Comparison of ENCODE assay signal across 10 mouse cellular contexts in genomic region chr2:164142021-164142420, GRCm38 (mm10). TPM values are rescaled to one million over a fixed set of nuclear protein-coding genes. Genes with fewer than 3 reads are reported as not detected.
DNase-seq lines count a peak whose midpoint lies in the region; ATAC-seq lines count a peak whose summit lies in the region.
"Had no signal": no experiment of that assay in that cellular context is flagged by ENCODE, and none has a peak within 500 bp of the region (broad histone marks: within the 10 kb centered on the region; RNA-seq: fewer than 3 reads in every experiment).

No protein-coding gene starts in this region.

- no peaks in the 10 kb centered on the region for H3K9me3 ChIP-seq in embryonic facial prominence, embryonic 10.5 days
- no peaks in the 10 kb centered on the region for H3K9me3 ChIP-seq in midbrain, embryonic 11.5 days (ENCODE audit: control insufficient read depth, low read length)
- H3K9me3 ChIP-seq: G1E had no signal

- H3K27ac ChIP-seq in embryonic facial prominence, embryonic 10.5 days (replicated peaks), result peak overlapping the region; percentile 51
- H3K27ac ChIP-seq in midbrain, embryonic 11.5 days (ENCODE audit: low read depth, low read length), result no peak overlapping the region

- H3K27me3 ChIP-seq in embryonic facial prominence, embryonic 10.5 days (replicated peaks; ENCODE audit: low read depth, poor library complexity, severe bottlenecking), result no peaks in the 10 kb centered on the region
- no peaks in the 10 kb centered on the region for H3K27me3 ChIP-seq in midbrain, embryonic 11.5 days (ENCODE audit: control insufficient read depth, insufficient read depth, low read length)

- H3K9ac ChIP-seq in midbrain, embryonic 11.5 days (ENCODE audit: low read length), result no peak overlapping the region

- H3K4me1 ChIP-seq in embryonic facial prominence, embryonic 10.5 days, result peaks cover 20% of the 10 kb centered on the region
- H3K4me1 ChIP-seq in midbrain, embryonic 11.5 days (ENCODE audit: control insufficient read depth, insufficient read depth, low read length), result no peaks in the 10 kb centered on the region

- no peak overlapping the region for H3K4me3 ChIP-seq in embryonic facial prominence, embryonic 10.5 days
- H3K4me3 ChIP-seq in midbrain, embryonic 11.5 days (ENCODE audit: low read depth, low read length), result no peak overlapping the region

- 46% methylated on average over 10 of the region's 10 CpGs for WGBS in embryonic facial prominence, embryonic 10.5 days
- 78% methylated on average over 10 of the region's 10 CpGs for WGBS in midbrain, embryonic 11.5 days

- H3K36me3 ChIP-seq in embryonic facial prominence, embryonic 10.5 days (replicated peaks), result peaks cover 15% of the 10 kb centered on the region; the same call in 1 of the 2 replicates
- H3K36me3 ChIP-seq in midbrain, embryonic 11.5 days (ENCODE audit: control insufficient read depth, insufficient read depth, low read length), result no peaks in the 10 kb centered on the region

- DNase-seq in heart, adult 11 months, result peak; percentile 91
- no peak for DNase-seq in heart, postnatal 25 days (ENCODE audit: low spot score)
- peak; percentile 39 for DNase-seq in embryonic facial prominence, embryonic 10.5 days (ENCODE audit: low spot score)
- peak; percentile 38 for DNase-seq in heart, postnatal 4 days
- DNase-seq in midbrain, embryonic 11.5 days (ENCODE audit: low spot score, missing footprints), result no peak
- DNase-seq in adipocyte (ENCODE audit: low spot score), result no peak

- 0 out of 2 replicates have a peak, but pooled peaks have one; percentile 39 for ATAC-seq in megakaryocyte progenitor cell, adult 5-6 weeks (replicated peaks; ENCODE audit: poor library complexity)
- ATAC-seq in megakaryocyte, adult 5-6 weeks (ENCODE audit: poor library complexity, severe bottlenecking), result no peak
- ATAC-seq in midbrain, embryonic 11.5 days (ENCODE audit: low FRiP score), result no peak

- intact Hi-C loops in heart, postnatal 25 days (cut with DNase I), result no loop called here

- no peak overlapping the region for H3K4me2 ChIP-seq in midbrain, embryonic 11.5 days

RNA-seq across cellular contexts. Expression of gene Kcns1, which starts 28.9 kb away (rescaled TPM):
- not detected for total RNA-seq in heart, postnatal 25 days (2021)
- polyA plus RNA-seq in embryonic facial prominence, embryonic 10.5 days (2016; fragmentation: Nextera tagmentation; extraction: Ambion mirVana), result not detected in 2 replicates
- under 1 TPM in 1 of 2 experiments, not detected in 1; 0.19 TPM for total RNA-seq in heart, postnatal 4 days (2021)
- total RNA-seq in megakaryocyte progenitor cell, adult 5-6 weeks (2015), result 0.05 TPM in 1 of 2 replicates, not detected in the other
- 0.08 and 0.17 TPM in 2 replicates for total RNA-seq in megakaryocyte progenitor cell, adult 5-6 weeks (2017)
- total RNA-seq in megakaryocyte, adult 5-6 weeks (2015), result not detected in 2 replicates
- not detected in 2 replicates for total RNA-seq in megakaryocyte, adult 5-6 weeks (2017)
- polyA plus RNA-seq in midbrain, embryonic 11.5 days (2014; fragmentation: Nextera tagmentation; extraction: Ambion mirVana), result 0.07 TPM in 1 of 2 replicates, not detected in the other
- total RNA-seq: G1E had no signal
- polyA plus RNA-seq: G1E; liver, embryonic 16.5 days had no signal

RNA-seq across cellular contexts. Expression of gene Wfdc5, which starts 40.5 kb away (rescaled TPM):
- not detected for total RNA-seq in heart, postnatal 25 days (2021)
- not detected in 2 replicates for polyA plus RNA-seq in embryonic facial prominence, embryonic 10.5 days (2016; fragmentation: Nextera tagmentation; extraction: Ambion mirVana)
- total RNA-seq in heart, postnatal 4 days (2021), result not detected
- not detected in 2 replicates for total RNA-seq in megakaryocyte progenitor cell, adult 5-6 weeks (2015)
- total RNA-seq in megakaryocyte progenitor cell, adult 5-6 weeks (2017), result not detected in 2 replicates
- not detected in 2 replicates for total RNA-seq in megakaryocyte, adult 5-6 weeks (2015)
- not detected in 2 replicates for total RNA-seq in megakaryocyte, adult 5-6 weeks (2017)
- polyA plus RNA-seq in midbrain, embryonic 11.5 days (2014; fragmentation: Nextera tagmentation; extraction: Ambion mirVana), result not detected in 2 replicates
- polyA plus RNA-seq: G1E; liver, embryonic 16.5 days had no signal

RNA-seq across cellular contexts. Expression of gene Wfdc12, which starts 48.4 kb away (rescaled TPM):
- not detected for total RNA-seq in heart, postnatal 25 days (2021)
- not detected in 2 replicates for polyA plus RNA-seq in embryonic facial prominence, embryonic 10.5 days (2016; fragmentation: Nextera tagmentation; extraction: Ambion mirVana)
- total RNA-seq in heart, postnatal 4 days (2021), result not detected
- total RNA-seq in megakaryocyte progenitor cell, adult 5-6 weeks (2015), result not detected in 2 replicates
- total RNA-seq in megakaryocyte progenitor cell, adult 5-6 weeks (2017), result not detected in 2 replicates
- not detected in 2 replicates for total RNA-seq in megakaryocyte, adult 5-6 weeks (2015)
- total RNA-seq in megakaryocyte, adult 5-6 weeks (2017), result not detected in 2 replicates
- not detected in 2 replicates for polyA plus RNA-seq in midbrain, embryonic 11.5 days (2014; fragmentation: Nextera tagmentation; extraction: Ambion mirVana)
- total RNA-seq: G1E had no signal
- polyA plus RNA-seq: G1E; liver, embryonic 16.5 days had no signal

RNA-seq across cellular contexts. Expression of gene Wfdc15a, which starts 57.9 kb away (rescaled TPM):
- total RNA-seq in heart, postnatal 25 days (2021), result not detected
- not detected in 2 replicates for polyA plus RNA-seq in embryonic facial prominence, embryonic 10.5 days (2016; fragmentation: Nextera tagmentation; extraction: Ambion mirVana)
- total RNA-seq in heart, postnatal 4 days (2021), result not detected
- total RNA-seq in megakaryocyte progenitor cell, adult 5-6 weeks (2015), result not detected in 2 replicates
- total RNA-seq in megakaryocyte progenitor cell, adult 5-6 weeks (2017), result not detected in 2 replicates
- total RNA-seq in megakaryocyte, adult 5-6 weeks (2015), result not detected in 2 replicates
- not detected in 2 replicates for total RNA-seq in megakaryocyte, adult 5-6 weeks (2017)
- polyA plus RNA-seq in midbrain, embryonic 11.5 days (2014; fragmentation: Nextera tagmentation; extraction: Ambion mirVana), result not detected in 2 replicates
- polyA plus RNA-seq: G1E; liver, embryonic 16.5 days had no signal

Comparison
In these comparisons a context has a peak if more than half of its experiments do, and no peak if none do; other contexts are left out.
1. DNase-seq: peak in heart, adult 11 months (single experiment), embryonic facial prominence, embryonic 10.5 days (single experiment) and heart, postnatal 4 days (single experiment); none in heart, postnatal 25 days (single experiment), midbrain, embryonic 11.5 days (single experiment) and adipocyte (single experiment).